Mouse (Mus musculus) heart, embryonic 10.5 days (tissue): ENCODE measurements around the gene Shb. TPM values are rescaled to one million over a fixed set of nuclear protein-coding genes. Genes with fewer than 3 reads are reported as not detected.

ENCODE experiments used
- DNase-seq: peaks from one replicate; pipeline ENCODE4 v3.0.0-alpha.2; 2017; ENCODE audit warnings: low spot score
- H3K27ac ChIP-seq: fragments of 300-500 bp; sonication (generic); 2 replicates; pipeline ENCODE4 v1.5.1; 2016; ENCODE audit warnings: mild to moderate bottlenecking
- H3K27me3 ChIP-seq: fragments of 300-500 bp; sonication (generic); 2 replicates; pipeline ENCODE4 v1.6.1; 2016; ENCODE audit warnings: mild to moderate bottlenecking; ENCODE audit not compliant: poor library complexity, insufficient read depth, severe bottlenecking
- H3K36me3 ChIP-seq: fragments of 300-500 bp; sonication (generic); 2 replicates; pipeline ENCODE4 v1.6.1; 2016; ENCODE audit warnings: mild to moderate bottlenecking, moderate library complexity
- H3K4me1 ChIP-seq: fragments of 300-500 bp; sonication (generic); 2 replicates; pipeline ENCODE4 v1.6.1; 2016; ENCODE audit warnings: mild to moderate bottlenecking
- H3K4me3 ChIP-seq: fragments of 300-500 bp; sonication (generic); 2 replicates; pipeline ENCODE4 v1.5.1; 2016; ENCODE audit warnings: mild to moderate bottlenecking, moderate library complexity
- H3K9me3 ChIP-seq: fragments of 300-500 bp; sonication (generic); 2 replicates; pipeline ENCODE4 v1.6.1; 2016; ENCODE audit warnings: mild to moderate bottlenecking, moderate library complexity
- WGBS: fragments of 180-500 bp; shearing (Covaris S2); methylation state at CpG from one replicate; pipeline ENCODE4 v1.1.7; 2016; 5-methylcytosine and 5-hydroxymethylcytosine counted together
- polyA plus RNA-seq: library from polyadenylated mRNA; unstranded; fragments of >200 nt; fragmentation: Nextera tagmentation; extraction: Ambion mirVana; gene quantifications from 2 replicates; pipeline ENCODE4 v1.2.1, GENCODE M21; 2016

Shb gene
- polyA plus RNA-seq, 1 experiment from 2014 or later = 8.2 TPM

DNA sequence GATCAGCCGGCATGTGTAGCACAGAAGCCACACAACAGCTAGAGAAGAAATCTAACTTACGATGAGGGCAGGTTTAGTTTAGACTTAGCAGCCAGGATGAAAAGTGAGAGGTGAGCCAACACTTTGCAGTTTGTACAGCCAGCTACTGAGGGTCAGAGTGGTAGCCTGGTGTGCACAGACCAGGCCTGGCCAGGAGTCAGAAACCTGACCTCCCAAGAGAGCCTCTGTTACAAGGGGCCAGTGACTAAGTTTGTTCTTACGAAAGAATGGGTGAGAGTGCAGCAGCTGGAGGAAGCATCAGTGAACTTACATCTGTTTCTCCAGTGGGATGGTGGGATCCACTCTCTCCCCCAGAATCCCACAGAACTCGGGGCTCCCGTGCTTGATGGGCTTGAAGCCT is 85.1 kb downstream of the Shb start:
- 91% methylated on average over 5 of the region's 5 CpGs for WGBS
- H3K27me3 ChIP-seq = 0 out of 2 replicates have a peak, but pooled peaks cover 3% of the 10 kb centered on the region
- peak overlapping the region; percentile 80 for H3K27ac ChIP-seq
- DNase-seq = no peak
- peaks cover 18% of the 10 kb centered on the region for H3K36me3 ChIP-seq
- peaks cover 94% of the 10 kb centered on the region for H3K4me1 ChIP-seq
- no peak overlapping the region for H3K4me3 ChIP-seq
- no peaks in the 10 kb centered on the region for H3K9me3 ChIP-seq

GRCm38 (mm10) chr4:45445235-45445634 is 87.0 kb downstream of the Shb start:
- peaks cover 10% of the 10 kb centered on the region; the same call in 1 of the 2 replicates for H3K27me3 ChIP-seq
- peaks cover 20% of the 10 kb centered on the region; the same call in 1 of the 2 replicates for H3K36me3 ChIP-seq

GRCm38 (mm10) chr4:45444813-45445212 is 87.5 kb downstream of the Shb start:
- no peaks in the 10 kb centered on the region for H3K9me3 ChIP-seq
- H3K27me3 ChIP-seq = peaks cover 12% of the 10 kb centered on the region; the same call in 1 of the 2 replicates
- peak overlapping the region; percentile 80 for H3K27ac ChIP-seq
- H3K36me3 ChIP-seq = peaks cover 23% of the 10 kb centered on the region; the same call in 1 of the 2 replicates
- peaks cover 94% of the 10 kb centered on the region for H3K4me1 ChIP-seq
- WGBS = 14% methylated on average over 4 of the region's 4 CpGs
- no peak overlapping the region for H3K4me3 ChIP-seq
- peak; percentile 95 for DNase-seq

More at GRCm38 (mm10) chr4:45445235-45445634, 87.0 kb downstream of the Shb start:
- no peak for DNase-seq
- peak overlapping the region; percentile 80 for H3K27ac ChIP-seq
- peaks cover 94% of the 10 kb centered on the region for H3K4me1 ChIP-seq
- WGBS = 44% methylated on average over 3 of the region's 3 CpGs
- H3K9me3 ChIP-seq = no peaks in the 10 kb centered on the region
- H3K4me3 ChIP-seq = 0 out of 2 replicates have a peak overlapping the region, but pooled peaks have one; percentile 22

- Histone ChIP-seq H3K27ac (peak overlapping the region; percentile 80; the same call in 1 of the 2 replicates), H3K27me3 (peaks cover 12% of the 10 kb centered on the region; the same call in 1 of the 2 replicates), H3K4me3 (no peak overlapping the region), H3K4me1 (peaks cover 100% of the 10 kb centered on the region), H3K9me3 (no peaks in the 10 kb centered on the region), H3K36me3 (peaks cover 27% of the 10 kb centered on the region; the same call in 1 of the 2 replicates)
- DNase-seq = no peak
- WGBS = 69% methylated on average over 7 of the region's 7 CpGs
Observed at GRCm38 (mm10) chr4:45443652-45444051, 88.6 kb downstream of the Shb start.

DNA sequence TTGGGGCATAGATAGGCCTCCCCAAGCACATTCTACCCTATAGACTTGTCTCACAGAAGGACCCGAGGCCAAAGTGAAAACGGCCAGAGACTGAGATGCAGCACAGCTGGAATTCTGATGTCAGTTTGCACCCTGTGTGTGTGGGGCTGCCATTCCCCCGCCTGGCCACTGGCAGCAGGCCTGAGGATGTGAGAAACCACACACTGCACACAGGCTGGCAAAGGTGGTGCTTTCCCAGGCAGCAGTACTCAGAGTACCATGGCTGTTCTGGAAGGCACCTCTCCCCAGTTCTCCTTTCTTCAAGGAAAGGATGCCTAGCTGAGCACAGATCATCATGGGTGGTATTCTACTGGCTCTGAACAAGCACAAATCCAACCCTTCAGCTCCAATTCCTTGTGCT is 90.0 kb downstream of the Shb start:
- no peak for DNase-seq
- no peaks in the 10 kb centered on the region for H3K9me3 ChIP-seq
- peaks cover 100% of the 10 kb centered on the region for H3K4me1 ChIP-seq
- whole genome bisulfite sequencing = 69% methylated on average over 3 of the region's 3 CpGs
- no peak overlapping the region for H3K4me3 ChIP-seq
- peaks cover 28% of the 10 kb centered on the region; the same call in 1 of the 2 replicates for H3K36me3 ChIP-seq
- no peak overlapping the region for H3K27ac ChIP-seq
- peaks cover 19% of the 10 kb centered on the region; the same call in 1 of the 2 replicates for H3K27me3 ChIP-seq

DNA sequence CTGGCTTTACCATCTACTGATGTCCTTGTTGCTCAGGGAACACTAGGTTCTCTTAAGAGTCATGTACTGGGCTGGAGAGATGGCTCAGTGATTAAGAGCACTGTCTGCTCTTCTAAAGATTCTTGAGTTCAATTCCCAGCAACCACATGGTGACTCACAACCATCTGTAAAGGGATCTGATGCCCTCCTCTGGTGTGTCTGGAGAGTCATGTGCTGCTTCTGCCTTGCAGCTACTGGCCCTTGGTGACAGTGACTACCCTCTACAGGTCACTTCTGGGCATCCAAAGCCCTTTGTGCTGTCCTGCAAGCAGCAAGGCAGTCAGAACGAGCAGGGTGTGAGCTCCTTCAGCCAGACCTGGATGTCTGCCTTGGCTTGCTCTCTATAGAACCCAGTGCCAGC is 90.5 kb downstream of the Shb start:
- Histone ChIP-seq H3K36me3 (peaks cover 29% of the 10 kb centered on the region; the same call in 1 of the 2 replicates), H3K4me1 (peaks cover 100% of the 10 kb centered on the region), H3K4me3 (no peak overlapping the region), H3K27ac (peak overlapping the region; percentile 1; the same call in 1 of the 2 replicates), H3K27me3 (peaks cover 21% of the 10 kb centered on the region; the same call in 1 of the 2 replicates), H3K9me3 (no peaks in the 10 kb centered on the region)
- 61% methylated on average over 1 of the region's 1 CpGs for WGBS
- no peak for DNase-seq

- no peak for DNase-seq
- Histone ChIP-seq H3K4me1 (peaks cover 100% of the 10 kb centered on the region), H3K27ac (0 out of 2 replicates have a peak overlapping the region, but pooled peaks have one; percentile 52), H3K27me3 (peaks cover 21% of the 10 kb centered on the region; the same call in 1 of the 2 replicates), H3K36me3 (peaks cover 34% of the 10 kb centered on the region), H3K9me3 (no peaks in the 10 kb centered on the region), H3K4me3 (no peak overlapping the region)
- WGBS = 53% methylated on average over 5 of the region's 5 CpGs
Observed at GRCm38 (mm10) chr4:45439281-45439680, 93.0 kb downstream of the Shb start.

DNA sequence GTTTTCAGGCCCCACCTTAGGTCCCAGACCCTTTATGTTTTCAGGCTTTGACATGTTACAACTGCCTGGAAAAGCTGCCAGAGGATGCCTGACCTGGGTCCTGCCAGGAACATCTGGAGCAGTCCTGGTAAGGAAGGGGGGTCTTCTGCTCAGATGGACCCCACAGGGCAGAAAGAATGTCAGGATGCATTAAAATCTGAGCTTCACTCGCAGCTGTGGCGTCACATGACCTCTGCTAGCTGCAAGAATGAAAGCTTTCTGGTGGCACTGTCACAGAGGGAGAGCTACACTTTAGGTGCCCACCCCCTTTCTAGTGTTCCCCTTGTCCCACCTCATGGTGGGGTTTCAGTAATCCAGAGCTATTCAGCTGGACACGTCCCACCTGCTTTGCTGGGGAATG is 95.3 kb downstream of the Shb start:
- no peak for DNase-seq
- H3K4me1 ChIP-seq = peaks cover 87% of the 10 kb centered on the region
- H3K27me3 ChIP-seq = peaks cover 21% of the 10 kb centered on the region; the same call in 1 of the 2 replicates
- WGBS = 65% methylated on average over 3 of the region's 3 CpGs
- 0 out of 2 replicates have a peak overlapping the region, but pooled peaks have one; percentile 25 for H3K27ac ChIP-seq
- no peak overlapping the region for H3K4me3 ChIP-seq
- no peaks in the 10 kb centered on the region for H3K9me3 ChIP-seq
- peaks cover 36% of the 10 kb centered on the region for H3K36me3 ChIP-seq

DNA sequence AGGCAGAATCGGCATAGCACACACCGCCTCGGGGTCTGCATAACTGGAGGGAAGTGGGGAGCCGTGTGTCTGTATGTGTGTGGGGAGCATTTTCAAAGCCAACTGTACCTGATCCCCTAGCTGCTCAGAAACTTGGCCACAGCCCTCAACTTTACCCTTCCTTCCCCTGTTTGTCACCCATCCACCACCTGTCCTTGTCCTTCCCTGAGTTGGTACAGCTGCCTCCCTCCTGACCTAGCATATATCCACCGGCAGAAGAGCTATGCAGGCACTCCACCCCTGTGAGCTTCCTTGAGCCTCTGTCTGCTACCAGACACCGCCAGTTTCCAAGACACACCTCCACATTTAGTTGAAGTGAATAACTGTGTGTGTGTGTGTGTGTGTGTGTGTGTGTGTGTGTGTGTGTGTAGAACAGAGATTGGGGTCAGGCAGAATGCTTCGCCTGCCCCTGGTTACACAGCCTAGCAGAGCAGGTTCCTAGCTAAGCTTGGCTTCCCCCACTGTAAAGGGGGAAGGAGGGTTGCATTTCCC is 95.8 kb downstream of the Shb start:
- no peaks in the 10 kb centered on the region for H3K9me3 ChIP-seq
- H3K36me3 ChIP-seq = peaks cover 40% of the 10 kb centered on the region
- 62% methylated on average over 7 of the region's 7 CpGs for WGBS
- DNase-seq = no peak
- peak overlapping the region; percentile 25; the same call in 1 of the 2 replicates for H3K27ac ChIP-seq
- no peak overlapping the region for H3K4me3 ChIP-seq
- H3K27me3 ChIP-seq = peaks cover 21% of the 10 kb centered on the region; the same call in 1 of the 2 replicates
- peaks cover 81% of the 10 kb centered on the region for H3K4me1 ChIP-seq

GRCm38 (mm10) chr4:45435899-45436298 is 96.4 kb downstream of the Shb start:
- peaks cover 20% of the 10 kb centered on the region; the same call in 1 of the 2 replicates for H3K27me3 ChIP-seq
- WGBS = 45% methylated on average over 2 of the region's 2 CpGs
- H3K27ac ChIP-seq = peak overlapping the region; percentile 1; the same call in 1 of the 2 replicates
- H3K4me1 ChIP-seq = peaks cover 76% of the 10 kb centered on the region
- H3K36me3 ChIP-seq = peaks cover 40% of the 10 kb centered on the region
- H3K4me3 ChIP-seq = no peak overlapping the region
- no peak for DNase-seq
- H3K9me3 ChIP-seq = no peaks in the 10 kb centered on the region

DNA sequence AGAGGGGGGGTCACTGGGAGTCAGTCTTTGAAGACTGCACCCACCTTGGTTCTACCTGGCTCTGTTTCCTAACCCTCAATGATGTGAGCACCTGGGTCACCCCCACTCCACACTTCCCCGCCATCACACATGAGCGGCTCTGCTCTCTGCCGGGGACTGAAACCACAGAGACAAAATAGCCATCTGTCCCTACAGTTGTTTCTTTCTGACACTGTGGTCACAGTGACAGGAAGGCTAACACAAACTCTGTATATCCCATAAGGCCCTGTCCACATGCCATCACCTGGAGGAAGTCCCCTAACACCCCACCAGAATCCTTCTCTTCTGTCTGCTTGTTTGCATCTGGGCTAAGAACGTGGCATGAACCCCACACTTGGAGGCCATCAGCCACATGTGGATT is 97.6 kb downstream of the Shb start:
- DNase-seq = no peak
- Histone ChIP-seq H3K27ac (no peak overlapping the region), H3K4me3 (no peak overlapping the region), H3K27me3 (peaks cover 12% of the 10 kb centered on the region; the same call in 1 of the 2 replicates), H3K4me1 (peaks cover 67% of the 10 kb centered on the region), H3K9me3 (no peaks in the 10 kb centered on the region), H3K36me3 (peaks cover 30% of the 10 kb centered on the region)
- WGBS = 81% methylated on average over 4 of the region's 4 CpGs

DNA sequence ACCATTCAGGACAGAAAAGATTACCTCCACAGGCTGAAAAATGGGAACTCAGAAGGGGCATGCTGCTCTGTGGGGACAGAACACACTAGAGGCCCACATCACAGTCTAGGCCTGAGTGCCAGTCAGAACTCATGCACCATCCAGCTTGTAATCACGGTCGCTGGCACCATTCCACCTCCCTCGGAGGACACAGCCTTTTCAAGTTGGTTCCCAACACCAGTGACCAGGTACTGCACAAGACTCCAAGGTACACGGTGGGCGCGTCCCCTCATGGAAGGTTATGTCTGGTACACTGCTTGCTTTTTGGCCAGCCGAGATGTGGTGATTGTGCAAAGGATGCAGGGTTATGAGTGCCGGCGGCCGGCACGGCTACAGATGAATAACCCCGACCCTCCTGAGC is 98.2 kb downstream of the Shb start:
- Histone ChIP-seq H3K4me3 (no peak overlapping the region), H3K4me1 (peaks cover 67% of the 10 kb centered on the region), H3K9me3 (no peaks in the 10 kb centered on the region), H3K36me3 (peaks cover 28% of the 10 kb centered on the region), H3K27ac (no peak overlapping the region), H3K27me3 (peaks cover 12% of the 10 kb centered on the region; the same call in 1 of the 2 replicates)
- 89% methylated on average over 12 of the region's 12 CpGs for WGBS
- no peak for DNase-seq

DNA sequence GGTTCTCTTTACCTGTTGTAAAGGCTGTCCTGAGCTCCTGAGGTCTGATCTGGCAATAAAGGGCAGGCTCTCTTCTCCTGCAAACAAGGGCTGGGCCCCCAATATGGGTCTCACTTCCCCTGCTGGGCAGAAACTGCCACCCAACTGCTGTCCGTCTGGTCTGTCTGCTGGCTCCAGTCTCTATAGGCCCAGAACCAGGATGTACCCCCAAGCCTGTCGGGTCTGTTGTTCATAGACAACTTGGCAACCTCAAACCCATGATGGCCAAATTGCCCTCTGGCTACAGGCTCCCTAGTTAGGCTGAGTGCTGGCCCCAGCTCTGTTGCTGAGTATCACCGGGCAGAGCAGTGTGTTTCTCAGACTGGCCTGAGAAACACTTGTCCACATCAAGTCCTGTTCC is 100.5 kb downstream of the Shb start:
- WGBS = 88% methylated on average over 3 of the region's 3 CpGs
- H3K36me3 ChIP-seq = peaks cover 21% of the 10 kb centered on the region
- peaks cover 52% of the 10 kb centered on the region for H3K4me1 ChIP-seq
- H3K27me3 ChIP-seq = no peaks in the 10 kb centered on the region; the same call in 1 of the 2 replicates
- H3K4me3 ChIP-seq = no peak overlapping the region
- no peak for DNase-seq
- H3K27ac ChIP-seq = no peak overlapping the region
- H3K9me3 ChIP-seq = no peaks in the 10 kb centered on the region
